Mouse (Mus musculus): Measurements from ENCODE around the gene Mycl. TPM values are rescaled to one million over a fixed set of nuclear protein-coding genes. Genes with fewer than 3 reads are reported as not detected.

Mycl gene
- polyA plus RNA-seq, 1 experiment from 2014 or later, result 11.7 TPM

GRCm38 (mm10) chr4:122960321-122961099 lies 34.9 kb upstream of the Mycl start:
- Histone ChIP-seq H3K4me2 (ENCODE audit: low read depth, low read length) (peak overlapping the region; percentile 93), H3K9ac (ENCODE audit: low read length) (peak overlapping the region; percentile 53), H3K27me3 (ENCODE audit: control insufficient read depth, insufficient read depth, low read depth, low read length) (peaks cover 69% of the 10 kb centered on the region), H3K4me3 (ENCODE audit: low read length) (peak overlapping the region; percentile 53), H3K36me3 (ENCODE audit: control insufficient read depth, insufficient read depth, low read length) (no peaks in the 10 kb centered on the region), H3K9me3 (ENCODE audit: control insufficient read depth, low read length) (no peaks in the 10 kb centered on the region), H3K4me1 (replicated peaks; ENCODE audit: control insufficient read depth, insufficient read depth, low read length) (peaks cover 26% of the 10 kb centered on the region), H3K27ac (ENCODE audit: low read length) (no peak overlapping the region)
- under 1% methylated on average over 43 of the region's 43 CpGs for WGBS
- ATAC-seq (ENCODE audit: low read depth), result peak; percentile 29

DNA sequence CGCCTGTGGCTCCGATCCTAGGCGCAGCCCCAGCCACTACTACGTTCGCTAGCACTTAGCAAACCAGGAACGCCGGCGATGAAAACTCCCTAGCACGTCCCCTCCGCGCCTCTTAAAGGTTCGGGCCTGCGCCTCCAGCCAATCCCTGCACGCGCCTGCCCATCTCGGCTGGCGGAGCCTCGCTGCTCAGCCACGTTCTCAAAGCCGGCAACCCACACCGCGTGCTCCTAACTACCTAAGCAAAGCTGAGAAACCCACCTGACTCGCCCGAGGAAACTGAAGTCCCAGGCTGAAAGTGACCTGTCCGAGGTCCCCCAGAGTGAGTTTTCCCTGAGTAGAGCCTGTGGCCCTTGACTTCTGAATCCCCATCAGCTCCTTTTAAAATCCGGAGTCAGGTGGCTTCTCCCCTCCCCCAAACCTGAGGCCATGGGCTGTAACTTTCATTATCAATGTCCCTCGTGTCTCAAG lies 34.3 kb upstream of the Mycl start, which contains the start of gene Mfsd2a:
Mfsd2a (minus strand) TSS at position 89 of the 468 bp plus-strand sequence.
- Histone ChIP-seq H3K4me3 (ENCODE audit: low read length) (peak within 1 kb of the TSS; percentile 53), H3K27me3 (ENCODE audit: control insufficient read depth, insufficient read depth, low read depth, low read length) (peaks cover 71% of the 10 kb centered on the region), H3K9ac (ENCODE audit: low read length) (peak within 1 kb of the TSS; percentile 53), H3K4me2 (ENCODE audit: low read depth, low read length) (peak within 1 kb of the TSS; percentile 93), H3K9me3 (ENCODE audit: control insufficient read depth, low read length) (no peaks in the 10 kb centered on the region), H3K27ac (ENCODE audit: low read length) (no peak within 1 kb of the TSS), H3K36me3 (ENCODE audit: control insufficient read depth, insufficient read depth, low read length) (no peaks in the 10 kb centered on the region), H3K4me1 (replicated peaks; ENCODE audit: control insufficient read depth, insufficient read depth, low read length) (peaks cover 20% of the 10 kb centered on the region)
- WGBS, result under 1% methylated on average over 27 of the region's 27 CpGs
- peak; percentile 79 for ATAC-seq (ENCODE audit: low read depth)

DNA sequence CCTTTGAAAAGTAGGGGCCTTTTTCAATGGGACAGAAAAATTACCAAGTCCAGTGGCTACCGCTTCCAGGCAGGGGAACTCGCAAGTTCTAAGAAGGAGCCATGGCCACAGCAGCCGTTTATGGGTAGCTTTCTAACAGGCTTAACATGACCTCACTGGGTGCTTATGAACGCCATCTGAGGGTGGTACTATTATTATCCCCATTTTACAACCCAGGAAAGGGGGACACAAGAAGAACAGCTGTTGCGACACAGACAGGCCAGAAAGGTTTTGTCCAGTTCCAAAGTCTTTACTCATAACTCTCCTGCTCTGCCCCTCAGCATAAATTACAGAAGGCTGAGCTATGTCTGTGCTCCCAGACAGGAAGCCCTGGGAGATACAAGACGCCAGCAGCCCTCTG lies 33.9 kb upstream of the Mycl start:
- WGBS, result 33% methylated on average over 6 of the region's 6 CpGs

DNA sequence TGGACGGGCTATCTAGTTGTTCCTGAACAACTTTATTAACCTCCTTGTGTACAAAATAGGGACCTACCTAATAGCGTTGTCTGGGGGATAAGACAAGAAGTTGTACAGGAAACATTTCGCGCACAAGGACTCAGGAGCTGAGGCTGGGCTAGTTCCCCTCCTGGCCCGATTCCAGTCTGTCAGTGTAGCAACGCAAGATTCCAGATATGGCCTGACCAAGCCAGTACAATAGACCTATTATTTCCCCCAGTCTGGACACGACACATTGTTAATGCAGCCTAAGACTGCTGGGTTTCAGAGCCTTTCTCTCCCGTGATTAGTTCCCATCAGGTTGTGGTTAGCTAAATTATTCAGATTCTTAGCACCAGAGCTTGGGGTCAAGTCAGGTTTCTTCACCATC lies 32.7 kb upstream of the Mycl start:
- H3K4me3 ChIP-seq (ENCODE audit: low read length), result no peak overlapping the region
- H3K4me1 ChIP-seq (replicated peaks; ENCODE audit: control insufficient read depth, insufficient read depth, low read length), result peaks cover 20% of the 10 kb centered on the region
- H3K9me3 ChIP-seq (ENCODE audit: control insufficient read depth, low read length), result no peaks in the 10 kb centered on the region
- no peak overlapping the region for H3K9ac ChIP-seq (ENCODE audit: low read length)
- H3K27me3 ChIP-seq (ENCODE audit: control insufficient read depth, insufficient read depth, low read depth, low read length), result peaks cover 61% of the 10 kb centered on the region
- H3K4me2 ChIP-seq (ENCODE audit: low read depth, low read length), result no peak overlapping the region
- 29% methylated on average over 8 of the region's 8 CpGs for WGBS
- H3K36me3 ChIP-seq (ENCODE audit: control insufficient read depth, insufficient read depth, low read length), result no peaks in the 10 kb centered on the region
- H3K27ac ChIP-seq (ENCODE audit: low read length), result no peak overlapping the region
- ATAC-seq (ENCODE audit: low read depth), result no peak

More for the DNA sequence above, 33.9 kb upstream of the Mycl start:
- Histone ChIP-seq H3K4me2 (ENCODE audit: low read depth, low read length) (no peak overlapping the region; the same call in 1 of the 2 replicates), H3K4me1 (replicated peaks; ENCODE audit: control insufficient read depth, insufficient read depth, low read length) (peaks cover 20% of the 10 kb centered on the region), H3K9me3 (ENCODE audit: control insufficient read depth, low read length) (no peaks in the 10 kb centered on the region), H3K36me3 (ENCODE audit: control insufficient read depth, insufficient read depth, low read length) (no peaks in the 10 kb centered on the region), H3K27ac (ENCODE audit: low read length) (no peak overlapping the region), H3K9ac (ENCODE audit: low read length) (no peak overlapping the region), H3K27me3 (ENCODE audit: control insufficient read depth, insufficient read depth, low read depth, low read length) (peaks cover 69% of the 10 kb centered on the region), H3K4me3 (ENCODE audit: low read length) (no peak overlapping the region)
- ATAC-seq (ENCODE audit: low read depth), result no peak

DNA sequence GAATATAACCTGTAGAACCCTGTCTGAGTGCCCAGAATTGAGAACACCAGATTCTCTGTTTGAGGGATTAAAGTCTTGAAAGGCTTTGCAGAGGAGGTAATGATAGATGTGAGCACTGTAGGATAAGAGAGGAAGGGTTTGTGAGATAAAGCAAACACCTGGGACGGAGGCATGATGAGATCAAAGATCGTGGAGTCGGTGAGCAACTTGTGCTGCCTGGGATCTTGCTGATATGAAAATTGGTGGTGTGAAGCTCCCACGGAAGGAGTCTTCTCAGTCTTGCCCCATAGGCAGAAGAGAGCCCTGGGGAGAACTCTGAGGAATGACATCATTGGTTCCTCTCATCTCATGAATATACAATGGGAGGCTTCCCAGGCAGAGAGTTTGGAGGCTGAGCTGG lies 27.3 kb upstream of the Mycl start:
- no peaks in the 10 kb centered on the region for H3K36me3 ChIP-seq (ENCODE audit: control insufficient read depth, insufficient read depth, low read length)
- H3K27ac ChIP-seq (ENCODE audit: low read length), result no peak overlapping the region
- H3K4me1 ChIP-seq (replicated peaks; ENCODE audit: control insufficient read depth, insufficient read depth, low read length), result peaks cover 2% of the 10 kb centered on the region; the same call in 1 of the 2 replicates
- H3K9ac ChIP-seq (ENCODE audit: low read length), result no peak overlapping the region
- peaks cover 38% of the 10 kb centered on the region for H3K27me3 ChIP-seq (ENCODE audit: control insufficient read depth, insufficient read depth, low read depth, low read length)
- ATAC-seq (ENCODE audit: low read depth), result no peak
- 50% methylated on average over 4 of the region's 4 CpGs for WGBS
- H3K9me3 ChIP-seq (ENCODE audit: control insufficient read depth, low read length), result no peaks in the 10 kb centered on the region
- no peak overlapping the region for H3K4me2 ChIP-seq (ENCODE audit: low read depth, low read length)
- no peak overlapping the region for H3K4me3 ChIP-seq (ENCODE audit: low read length)

DNA sequence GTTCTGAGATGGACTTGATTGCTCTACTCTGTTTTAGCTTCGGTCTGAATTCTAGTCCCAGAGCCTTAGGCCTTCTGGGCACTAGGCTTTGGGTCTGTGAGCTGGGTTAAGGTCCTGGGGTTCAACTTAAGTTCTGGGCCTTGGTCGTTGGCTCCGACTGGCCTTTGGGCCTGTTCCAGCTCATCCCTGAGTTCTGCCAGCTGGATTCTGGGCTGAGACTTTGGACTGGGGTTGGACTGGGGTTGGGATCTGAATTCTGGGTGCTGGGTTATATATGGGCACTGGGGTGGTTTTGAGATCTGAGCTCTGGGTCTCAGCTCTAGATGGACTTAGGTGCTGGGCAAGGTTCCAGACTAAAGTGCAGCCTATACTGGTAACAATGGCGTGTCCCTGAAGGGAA lies 24.3 kb upstream of the Mycl start:
- no peaks in the 10 kb centered on the region for H3K9me3 ChIP-seq (ENCODE audit: control insufficient read depth, low read length)
- no peak overlapping the region for H3K27ac ChIP-seq (ENCODE audit: low read length)
- H3K4me2 ChIP-seq (ENCODE audit: low read depth, low read length), result no peak overlapping the region
- H3K9ac ChIP-seq (ENCODE audit: low read length), result no peak overlapping the region
- peaks cover 34% of the 10 kb centered on the region for H3K27me3 ChIP-seq (ENCODE audit: control insufficient read depth, insufficient read depth, low read depth, low read length)
- 67% methylated on average over 4 of the region's 4 CpGs for WGBS
- H3K4me1 ChIP-seq (replicated peaks; ENCODE audit: control insufficient read depth, insufficient read depth, low read length), result no peaks in the 10 kb centered on the region
- H3K4me3 ChIP-seq (ENCODE audit: low read length), result no peak overlapping the region
- H3K36me3 ChIP-seq (ENCODE audit: control insufficient read depth, insufficient read depth, low read length), result no peaks in the 10 kb centered on the region
- ATAC-seq (ENCODE audit: low read depth), result no peak

DNA sequence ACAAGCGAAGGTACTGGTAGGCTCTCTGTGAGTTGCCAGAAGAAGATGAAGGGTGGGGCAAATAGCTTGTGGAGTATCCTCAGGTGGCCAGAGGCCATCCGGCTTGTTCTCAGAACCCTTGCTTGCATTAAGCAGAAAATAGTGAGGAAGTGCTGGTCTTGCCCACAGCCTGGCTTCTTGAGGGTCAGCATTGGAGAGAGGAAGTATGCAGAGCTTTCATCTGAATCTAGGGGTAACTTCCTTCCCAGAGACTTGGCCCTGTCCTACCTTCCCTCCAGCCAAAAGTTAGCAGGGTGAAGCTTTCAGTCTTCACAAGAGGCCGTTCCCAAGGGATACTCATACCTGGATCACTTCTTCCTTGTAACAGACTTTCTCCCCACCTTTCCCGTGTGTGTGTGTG lies 23.8 kb upstream of the Mycl start:
- ATAC-seq (ENCODE audit: low read depth), result no peak
- Histone ChIP-seq H3K4me1 (replicated peaks; ENCODE audit: control insufficient read depth, insufficient read depth, low read length) (no peaks in the 10 kb centered on the region), H3K4me2 (ENCODE audit: low read depth, low read length) (no peak overlapping the region), H3K27me3 (ENCODE audit: control insufficient read depth, insufficient read depth, low read depth, low read length) (peaks cover 34% of the 10 kb centered on the region), H3K4me3 (ENCODE audit: low read length) (no peak overlapping the region), H3K9me3 (ENCODE audit: control insufficient read depth, low read length) (no peaks in the 10 kb centered on the region), H3K9ac (ENCODE audit: low read length) (no peak overlapping the region), H3K36me3 (ENCODE audit: control insufficient read depth, insufficient read depth, low read length) (no peaks in the 10 kb centered on the region), H3K27ac (ENCODE audit: low read length) (no peak overlapping the region)
- WGBS, result 64% methylated on average over 4 of the region's 4 CpGs

GRCm38 (mm10) chr4:122972056-122972455 lies 23.4 kb upstream of the Mycl start:
- Histone ChIP-seq H3K36me3 (ENCODE audit: control insufficient read depth, insufficient read depth, low read length) (no peaks in the 10 kb centered on the region), H3K27me3 (ENCODE audit: control insufficient read depth, insufficient read depth, low read depth, low read length) (peaks cover 34% of the 10 kb centered on the region), H3K9me3 (ENCODE audit: control insufficient read depth, low read length) (no peaks in the 10 kb centered on the region), H3K4me1 (replicated peaks; ENCODE audit: control insufficient read depth, insufficient read depth, low read length) (no peaks in the 10 kb centered on the region), H3K4me2 (ENCODE audit: low read depth, low read length) (no peak overlapping the region), H3K4me3 (ENCODE audit: low read length) (no peak overlapping the region), H3K27ac (ENCODE audit: low read length) (no peak overlapping the region), H3K9ac (ENCODE audit: low read length) (no peak overlapping the region)
- ATAC-seq (ENCODE audit: low read depth), result no peak
- 52% methylated on average over 8 of the region's 8 CpGs for WGBS

DNA sequence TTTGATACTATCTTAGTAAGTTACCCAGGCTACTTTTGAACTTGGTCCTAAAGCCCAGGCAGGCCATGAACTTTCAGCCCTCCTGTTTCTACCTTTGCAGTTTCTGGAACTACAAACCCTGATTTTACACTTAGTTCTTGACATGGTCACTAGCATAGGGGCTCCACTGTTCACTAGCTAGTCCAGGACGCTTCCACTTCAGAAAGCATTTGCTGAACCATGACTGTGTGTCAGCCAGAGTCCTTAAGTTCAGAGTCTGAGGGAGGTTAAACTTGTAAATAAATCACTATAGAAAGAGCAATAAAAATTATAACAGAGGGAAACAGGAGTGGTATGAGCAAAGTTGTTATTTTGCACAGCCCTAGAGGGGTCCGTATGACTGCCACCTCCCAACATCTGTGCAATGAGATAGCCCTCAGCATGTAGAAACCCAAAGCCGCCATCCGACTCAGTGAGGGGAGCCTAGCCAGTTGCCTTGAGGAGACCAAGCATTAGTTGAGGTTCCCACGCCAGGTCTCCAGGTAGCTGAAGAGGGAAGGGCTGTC lies 20.4 kb upstream of the Mycl start:
- no peaks in the 10 kb centered on the region for H3K36me3 ChIP-seq (ENCODE audit: control insufficient read depth, insufficient read depth, low read length)
- H3K9me3 ChIP-seq (ENCODE audit: control insufficient read depth, low read length), result no peaks in the 10 kb centered on the region
- ATAC-seq (ENCODE audit: low read depth), result no peak
- H3K4me1 ChIP-seq (replicated peaks; ENCODE audit: control insufficient read depth, insufficient read depth, low read length), result no peaks in the 10 kb centered on the region
- 75% methylated on average over 5 of the region's 5 CpGs for WGBS
- H3K4me3 ChIP-seq (ENCODE audit: low read length), result no peak overlapping the region
- no peak overlapping the region for H3K4me2 ChIP-seq (ENCODE audit: low read depth, low read length)
- H3K9ac ChIP-seq (ENCODE audit: low read length), result no peak overlapping the region
- H3K27ac ChIP-seq (ENCODE audit: low read length), result no peak overlapping the region
- peaks cover 43% of the 10 kb centered on the region for H3K27me3 ChIP-seq (ENCODE audit: control insufficient read depth, insufficient read depth, low read depth, low read length)

Measured in lung, embryonic 16.5 days (tissue).